Mouse (Mus musculus): ENCODE data around the gene Uchl5. TPM values are rescaled to one million over a fixed set of nuclear protein-coding genes. Genes with fewer than 3 reads are reported as not detected.
A peak's percentile ranks its signal among the peaks of the same experiment; 100 is the strongest.

Uchl5 gene
- polyA plus RNA-seq, 1 experiment from 2014 or later, result 78.4 TPM

DNA sequence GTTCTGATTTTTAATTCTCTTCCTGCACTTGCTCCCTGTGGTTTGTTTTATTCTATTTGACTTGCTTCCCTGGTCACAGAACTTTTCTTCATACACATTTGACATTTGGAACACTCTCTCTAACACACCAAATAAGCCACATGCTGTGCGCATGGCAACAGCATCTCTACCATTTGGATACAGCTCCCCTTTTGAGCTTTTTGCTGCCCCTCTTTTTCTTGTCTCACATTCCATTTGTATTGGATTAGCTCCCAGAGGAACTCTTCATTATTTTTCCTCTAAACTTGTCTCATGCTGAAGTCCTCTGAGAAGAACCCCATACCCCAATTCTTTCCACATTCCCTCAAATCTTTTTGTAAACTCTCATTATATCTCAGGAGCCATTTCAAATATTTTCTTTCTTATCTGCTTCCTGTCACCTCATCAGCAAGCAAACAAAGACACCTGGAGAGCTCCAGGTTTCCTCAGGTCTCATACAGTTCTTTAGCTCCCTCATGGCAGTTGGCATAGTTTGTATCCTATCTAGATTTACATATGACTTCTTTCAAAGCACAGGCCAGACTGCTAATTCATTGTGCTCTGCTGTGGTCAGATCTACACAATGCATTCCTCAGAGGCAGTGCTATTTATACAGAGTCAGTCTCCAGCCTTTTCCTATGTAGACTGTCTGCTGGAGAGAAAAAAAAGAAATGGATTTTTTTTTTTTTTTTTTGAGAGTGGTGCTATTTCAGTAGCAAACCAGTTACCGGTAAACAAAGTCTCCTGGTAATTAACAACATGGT is 43.2 kb downstream of the Uchl5 start:
- DNase-seq (ENCODE audit: low spot score), result peak; percentile 40
- Histone ChIP-seq H3K36me3 (no peaks in the 10 kb centered on the region), H3K27me3 (ENCODE audit: insufficient read depth, poor library complexity, severe bottlenecking) (no peaks in the 10 kb centered on the region), H3K27ac (peak overlapping the region; percentile 78), H3K4me1 (replicated peaks) (peaks cover 30% of the 10 kb centered on the region), H3K9me3 (no peaks in the 10 kb centered on the region), H3K4me3 (no peak overlapping the region)
- 40% methylated on average over 2 of the region's 2 CpGs for WGBS

DNA sequence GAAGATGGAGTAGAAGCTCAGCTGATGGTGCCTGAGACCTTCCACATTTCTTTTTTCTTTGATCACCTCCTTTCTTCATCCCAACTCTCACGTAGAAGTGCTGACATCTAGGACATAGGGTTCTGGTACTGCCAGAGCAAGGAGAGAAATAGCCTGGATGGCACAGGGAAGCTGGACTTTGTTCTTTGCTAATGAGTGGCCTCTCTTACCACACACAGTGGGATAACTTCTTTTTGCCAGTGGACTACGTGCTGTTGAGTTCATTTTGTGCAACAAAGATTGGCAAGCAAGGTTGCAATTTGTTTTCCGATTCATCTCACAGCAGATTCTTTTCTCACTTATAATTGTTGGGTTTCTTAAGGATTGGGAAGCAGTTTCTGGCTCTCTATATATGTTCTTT is 45.6 kb downstream of the Uchl5 start:
- peaks cover 30% of the 10 kb centered on the region for H3K4me1 ChIP-seq (replicated peaks)
- H3K27me3 ChIP-seq (ENCODE audit: insufficient read depth, poor library complexity, severe bottlenecking), result no peaks in the 10 kb centered on the region
- 91% methylated on average over 3 of the region's 3 CpGs for WGBS
- H3K36me3 ChIP-seq, result no peaks in the 10 kb centered on the region
- no peak overlapping the region for H3K4me3 ChIP-seq
- no peak for DNase-seq (ENCODE audit: low spot score)
- 0 out of 2 replicates have a peak overlapping the region, but pooled peaks have one; percentile 24 for H3K27ac ChIP-seq
- H3K9me3 ChIP-seq, result no peaks in the 10 kb centered on the region

DNA sequence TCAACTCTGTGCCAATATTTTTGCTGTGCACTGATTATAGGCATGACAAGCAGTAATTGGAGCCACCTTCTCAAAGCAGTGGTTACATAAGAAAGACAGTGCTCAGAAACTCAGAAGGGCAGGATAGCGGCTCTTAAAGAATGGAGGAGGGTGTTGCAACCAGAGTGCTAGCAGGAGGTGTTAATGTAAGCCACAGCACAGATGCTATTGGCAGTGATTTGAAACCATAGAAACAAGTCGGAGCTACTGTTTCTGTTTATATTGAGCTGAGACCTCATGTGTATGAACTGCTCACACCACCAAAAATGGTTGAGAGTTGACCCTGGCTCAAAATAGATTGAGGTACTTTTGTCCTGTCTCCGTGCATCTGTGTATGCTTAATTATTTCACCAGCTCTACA is 53.6 kb downstream of the Uchl5 start:
- no peak for DNase-seq (ENCODE audit: low spot score)
- no peaks in the 10 kb centered on the region for H3K27me3 ChIP-seq (ENCODE audit: insufficient read depth, poor library complexity, severe bottlenecking)
- H3K4me3 ChIP-seq, result no peak overlapping the region
- H3K9me3 ChIP-seq, result no peaks in the 10 kb centered on the region
- 74% methylated on average over 3 of the region's 3 CpGs for WGBS
- no peaks in the 10 kb centered on the region for H3K4me1 ChIP-seq (replicated peaks)
- no peaks in the 10 kb centered on the region for H3K36me3 ChIP-seq
- H3K27ac ChIP-seq, result no peak overlapping the region

DNA sequence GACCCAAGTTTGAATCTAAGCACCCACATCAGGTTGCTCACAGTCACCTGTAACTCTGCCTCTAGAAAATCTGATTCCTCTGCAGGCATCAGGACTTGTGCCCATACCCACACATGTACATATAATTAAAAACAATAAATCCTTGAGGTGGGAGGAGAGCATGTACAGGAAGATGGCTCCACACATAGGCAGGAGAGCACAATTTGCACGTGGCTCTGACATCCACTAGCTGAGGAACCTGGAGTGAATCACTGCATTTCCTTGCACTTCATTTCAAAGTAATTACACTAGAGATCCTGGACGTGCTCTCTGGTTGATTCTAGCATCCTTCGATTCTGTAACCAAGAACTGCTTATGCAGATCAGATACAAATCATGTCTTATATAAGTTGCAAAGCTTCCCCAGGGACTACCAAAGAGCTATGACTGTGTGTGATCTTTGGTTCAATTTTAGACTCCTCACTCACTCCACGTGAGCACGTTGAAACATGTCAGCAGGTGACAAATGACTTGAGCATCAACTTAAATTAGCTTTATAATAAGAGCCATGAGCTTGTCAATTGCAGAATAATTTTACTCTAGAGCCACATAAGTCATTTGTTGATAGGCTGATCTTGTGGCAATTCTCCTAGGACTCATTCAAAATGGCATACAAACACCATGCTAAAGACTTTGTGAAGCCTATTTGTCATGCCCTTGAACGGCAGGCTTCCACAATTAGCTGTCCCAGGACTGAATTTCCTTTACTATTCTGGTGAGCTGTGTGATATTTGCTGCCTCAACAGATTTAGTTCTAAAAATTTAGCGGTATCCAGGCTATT is 59.5 kb downstream of the Uchl5 start:
- Histone ChIP-seq H3K4me3 (no peak overlapping the region), H3K36me3 (no peaks in the 10 kb centered on the region), H3K9me3 (no peaks in the 10 kb centered on the region), H3K27ac (no peak overlapping the region), H3K27me3 (ENCODE audit: insufficient read depth, poor library complexity, severe bottlenecking) (no peaks in the 10 kb centered on the region), H3K4me1 (replicated peaks) (peaks cover 8% of the 10 kb centered on the region; the same call in 1 of the 2 replicates)
- WGBS, result 61% methylated on average over 7 of the region's 7 CpGs
- DNase-seq (ENCODE audit: low spot score), result no peak

DNA sequence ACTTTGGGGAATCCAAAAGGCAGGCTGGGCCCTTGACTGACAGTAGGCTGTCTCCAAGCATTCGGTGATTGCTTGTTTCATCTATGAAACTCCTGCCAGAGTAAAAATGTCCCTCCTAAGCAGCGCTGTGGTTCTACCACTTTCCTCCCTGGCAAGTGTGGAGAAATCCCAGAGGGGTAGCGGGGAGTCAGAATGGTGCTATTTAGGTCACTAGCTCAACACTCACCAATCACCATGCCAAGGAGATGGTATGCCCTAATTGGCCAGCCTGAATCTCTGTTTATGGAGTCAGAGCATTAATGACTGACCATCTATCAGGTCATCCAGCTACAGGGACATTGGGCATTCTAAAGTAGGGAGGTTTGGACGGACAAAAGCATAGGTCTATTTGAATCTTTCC is 60.6 kb downstream of the Uchl5 start:
- no peak for DNase-seq (ENCODE audit: low spot score)
- 91% methylated on average over 4 of the region's 4 CpGs for WGBS
- Histone ChIP-seq H3K27ac (no peak overlapping the region), H3K36me3 (no peaks in the 10 kb centered on the region), H3K4me1 (replicated peaks) (peaks cover 8% of the 10 kb centered on the region; the same call in 1 of the 2 replicates), H3K27me3 (ENCODE audit: insufficient read depth, poor library complexity, severe bottlenecking) (no peaks in the 10 kb centered on the region), H3K4me3 (no peak overlapping the region), H3K9me3 (no peaks in the 10 kb centered on the region)

DNA sequence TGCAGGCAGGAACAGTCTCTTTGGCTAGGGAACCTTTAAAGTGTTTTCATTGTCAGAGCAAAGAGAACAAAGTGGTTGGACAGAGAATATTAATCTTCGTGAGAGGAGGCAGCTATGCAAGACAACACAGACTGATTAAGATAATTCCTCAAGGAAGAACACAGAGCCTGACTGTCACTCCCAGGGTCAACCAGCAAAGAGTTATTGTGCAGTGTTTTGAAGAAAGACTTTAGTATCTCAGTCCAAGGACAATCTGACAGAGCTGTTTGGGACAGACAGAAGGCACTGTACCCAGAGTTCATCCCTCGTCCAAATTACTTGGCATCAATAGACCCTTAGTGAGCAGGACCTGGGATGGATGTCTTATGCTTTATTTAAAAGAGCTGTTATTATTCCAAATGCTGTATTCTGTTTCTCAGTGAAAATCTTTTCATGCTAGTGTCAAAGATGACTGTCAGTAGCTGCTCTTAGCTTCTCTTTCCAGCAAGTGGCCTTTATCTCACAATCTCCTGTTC is 61.9 kb downstream of the Uchl5 start:
- WGBS, result 64% methylated on average over 2 of the region's 2 CpGs
- DNase-seq (ENCODE audit: low spot score), result no peak
- no peaks in the 10 kb centered on the region for H3K9me3 ChIP-seq
- H3K27ac ChIP-seq, result no peak overlapping the region
- H3K36me3 ChIP-seq, result no peaks in the 10 kb centered on the region
- H3K27me3 ChIP-seq (ENCODE audit: insufficient read depth, poor library complexity, severe bottlenecking), result no peaks in the 10 kb centered on the region
- no peak overlapping the region for H3K4me3 ChIP-seq
- H3K4me1 ChIP-seq (replicated peaks), result peaks cover 8% of the 10 kb centered on the region; the same call in 1 of the 2 replicates

DNA sequence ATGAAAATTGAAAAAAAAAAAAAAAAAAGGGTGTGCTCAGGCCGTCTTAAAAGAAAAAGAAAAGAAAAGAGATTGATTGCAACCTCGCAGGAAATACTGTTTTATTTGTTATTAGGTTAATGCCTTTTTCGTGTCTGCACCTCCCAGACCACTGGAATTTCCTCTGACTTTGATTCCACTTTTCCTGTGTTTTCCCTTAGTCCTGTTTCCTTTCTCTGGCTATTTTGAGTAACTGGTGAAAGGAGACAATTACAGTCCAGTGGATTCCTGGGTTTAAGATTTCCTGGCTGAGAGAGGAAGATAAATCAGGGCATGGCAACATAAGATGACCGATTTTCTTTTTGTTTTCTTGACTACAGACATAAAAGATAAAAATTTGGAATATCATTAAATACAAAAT is 75.3 kb downstream of the Uchl5 start:
- Histone ChIP-seq H3K27ac (no peak overlapping the region), H3K4me1 (replicated peaks) (peaks cover 3% of the 10 kb centered on the region; the same call in 1 of the 2 replicates), H3K9me3 (no peaks in the 10 kb centered on the region), H3K36me3 (no peaks in the 10 kb centered on the region), H3K4me3 (no peak overlapping the region), H3K27me3 (ENCODE audit: insufficient read depth, poor library complexity, severe bottlenecking) (no peaks in the 10 kb centered on the region)
- DNase-seq (ENCODE audit: low spot score), result no peak
- WGBS, result 77% methylated on average over 4 of the region's 4 CpGs

DNA sequence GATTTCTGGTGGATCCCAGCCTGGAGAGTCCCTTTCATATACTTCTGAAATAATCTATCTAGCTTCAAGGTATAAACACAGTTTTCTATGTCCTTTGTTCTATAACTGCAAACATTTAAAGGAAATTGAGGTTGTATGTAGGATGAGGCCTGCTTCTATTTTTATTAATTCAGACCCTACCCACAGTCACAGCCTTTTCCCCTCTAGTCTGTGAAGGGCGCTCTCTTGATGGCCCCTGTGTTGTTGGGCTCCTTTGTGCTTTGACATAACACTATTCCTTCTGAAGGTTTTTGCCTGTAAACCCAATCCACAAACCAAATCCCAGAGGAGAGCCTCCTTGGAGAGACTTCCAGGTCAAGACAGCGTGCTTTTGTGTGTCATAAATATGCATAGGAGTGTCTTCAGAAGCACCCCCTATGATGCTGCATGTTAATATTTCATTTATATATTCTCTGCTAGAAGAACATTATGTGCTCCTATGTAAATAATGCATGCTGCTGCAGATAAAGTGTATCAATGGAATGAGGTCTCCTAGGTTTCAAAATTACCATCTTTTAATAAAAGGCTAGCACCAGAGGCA is 75.8 kb downstream of the Uchl5 start:
- Histone ChIP-seq H3K4me1 (replicated peaks) (peaks cover 3% of the 10 kb centered on the region; the same call in 1 of the 2 replicates), H3K9me3 (no peaks in the 10 kb centered on the region), H3K27ac (no peak overlapping the region), H3K27me3 (ENCODE audit: insufficient read depth, poor library complexity, severe bottlenecking) (no peaks in the 10 kb centered on the region), H3K36me3 (no peaks in the 10 kb centered on the region), H3K4me3 (no peak overlapping the region)
- no peak for DNase-seq (ENCODE audit: low spot score)
- 63% methylated on average over 2 of the region's 2 CpGs for WGBS

DNA sequence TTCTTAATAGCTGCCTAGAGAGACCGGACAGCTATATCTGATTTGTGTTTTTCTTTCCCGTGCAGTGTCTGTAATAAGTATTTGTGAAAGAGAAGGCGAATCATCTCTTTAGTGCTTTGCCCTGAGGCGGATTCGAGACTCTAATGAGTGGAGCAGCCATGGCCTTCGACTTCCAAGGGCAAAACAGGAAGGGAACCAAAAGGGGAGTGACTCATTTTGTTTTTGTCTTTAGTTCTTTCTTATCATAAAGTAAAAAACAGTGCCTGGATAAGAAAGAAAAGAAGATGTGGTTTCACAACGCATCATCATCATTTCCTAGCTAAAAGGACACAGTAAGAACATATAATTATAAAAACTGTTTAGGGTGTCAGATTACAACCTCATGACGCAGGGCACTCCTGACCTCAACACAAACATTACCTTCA is 76.6 kb downstream of the Uchl5 start:
- WGBS, result 76% methylated on average over 8 of the region's 8 CpGs
- Histone ChIP-seq H3K4me3 (no peak overlapping the region), H3K9me3 (no peaks in the 10 kb centered on the region), H3K27ac (no peak overlapping the region), H3K4me1 (replicated peaks) (peaks cover 3% of the 10 kb centered on the region; the same call in 1 of the 2 replicates), H3K27me3 (ENCODE audit: insufficient read depth, poor library complexity, severe bottlenecking) (no peaks in the 10 kb centered on the region), H3K36me3 (no peaks in the 10 kb centered on the region)
- no peak for DNase-seq (ENCODE audit: low spot score)

DNA sequence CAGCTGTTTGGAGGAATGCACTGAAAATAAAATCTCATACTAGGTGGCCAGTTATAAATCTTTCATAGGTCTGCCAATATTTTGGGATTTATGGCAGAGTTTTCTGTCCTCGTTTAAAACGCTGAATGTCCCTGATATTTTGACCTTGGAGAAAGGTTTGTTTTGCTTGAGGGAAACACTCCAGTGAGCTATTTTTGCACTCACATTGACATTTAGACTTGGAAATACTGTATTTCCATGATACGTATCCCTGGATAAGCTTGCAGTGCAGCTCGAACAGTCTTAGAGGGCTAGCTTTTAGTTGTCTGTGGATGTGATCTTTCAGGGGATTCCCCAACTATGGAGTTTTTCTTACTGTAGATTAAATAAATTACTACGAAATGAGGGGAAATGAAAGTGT is 78.6 kb downstream of the Uchl5 start:
- Histone ChIP-seq H3K9me3 (no peaks in the 10 kb centered on the region), H3K4me1 (replicated peaks) (peaks cover 3% of the 10 kb centered on the region; the same call in 1 of the 2 replicates), H3K27me3 (ENCODE audit: insufficient read depth, poor library complexity, severe bottlenecking) (no peaks in the 10 kb centered on the region), H3K4me3 (no peak overlapping the region), H3K36me3 (no peaks in the 10 kb centered on the region), H3K27ac (no peak overlapping the region)
- 93% methylated on average over 5 of the region's 5 CpGs for WGBS
- no peak for DNase-seq (ENCODE audit: low spot score)
